Mouse (Mus musculus) T-helper 2 cell (primary cell): ENCODE data around the gene Atrip.

Experiments
- in situ Hi-C: fragments of 300-600 bp; cut with MboI, MseI; formaldehyde crosslinking; loops from one replicate; pipeline ENCODE4 v1.15.1; 2025; ENCODE audit warnings: high pct_unique_total_duplicates

Atrip gene

GRCm38 (mm10) chr9:109073661-109074573 lies at the start of gene Atrip:
Gene Atrip, minus strand, starts transcription at chr9:109074124.
- in situ Hi-C loops: loop anchor here (25.0 kb wide), 1 partner anchor 1537 kb away; the partner anchor contains the start of genes Cyb561d2, Nprl2, Tmem115 and Zmynd10

- in situ Hi-C loops: loop anchor here (5.0 kb wide), 1 partner anchor 121 kb away; no protein-coding TSS in a partner anchor
Measured at GRCm38 (mm10) chr9:109123266-109123665, 49.3 kb upstream of the Atrip start.

- in situ Hi-C loops: loop anchor here (5.0 kb wide), 1 partner anchor 120 kb away; no protein-coding TSS in a partner anchor
Measured at GRCm38 (mm10) chr9:109122553-109123085, 48.7 kb upstream of the Atrip start.

GRCm38 (mm10) chr9:109120956-109121355 lies 47.0 kb upstream of the Atrip start:
- in situ Hi-C loops: loop anchor here (5.0 kb wide), 1 partner anchor 119 kb away; no protein-coding TSS in a partner anchor

DNA sequence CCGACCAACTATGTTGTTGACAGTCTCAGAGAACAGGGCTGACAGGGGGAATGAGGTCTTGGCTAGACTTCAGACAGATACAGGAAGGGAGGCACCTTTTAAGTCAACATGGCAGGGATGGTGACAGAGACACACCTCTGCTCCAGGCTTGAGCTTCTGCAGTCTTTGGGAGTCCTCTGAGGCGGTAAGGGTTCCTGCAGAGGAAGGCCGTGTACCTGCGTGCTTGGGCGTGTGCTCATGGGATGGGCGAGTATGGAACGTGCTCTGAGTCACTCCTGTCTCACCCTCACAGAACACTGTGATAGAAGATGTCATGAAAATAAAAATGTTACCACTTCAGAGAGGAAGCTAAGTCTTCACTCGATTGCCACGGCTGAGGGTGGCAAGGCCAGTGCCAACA lies 45.6 kb upstream of the Atrip start:
- in situ Hi-C loops: no loop called here

DNA sequence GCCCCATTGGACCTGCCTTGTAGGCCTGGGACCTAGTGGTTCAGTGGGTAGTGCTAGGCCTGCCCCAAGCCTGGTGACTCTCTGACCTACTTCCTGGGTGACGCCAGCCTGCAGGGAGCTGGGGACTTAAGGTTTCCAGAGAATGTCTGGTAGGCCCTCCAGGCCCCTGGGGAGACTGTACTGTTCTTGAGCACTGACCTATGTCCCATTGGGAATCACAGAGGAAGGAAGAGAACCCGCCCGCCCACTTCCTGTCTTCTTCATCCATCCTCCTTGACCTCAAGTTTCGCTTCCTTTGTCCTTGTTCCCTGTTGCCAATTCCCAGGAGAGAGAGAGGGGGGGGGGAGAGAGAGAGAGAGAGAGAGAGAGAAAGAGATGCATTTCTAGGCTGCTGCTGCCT lies 44.2 kb upstream of the Atrip start:
- in situ Hi-C loops: no loop called here

DNA sequence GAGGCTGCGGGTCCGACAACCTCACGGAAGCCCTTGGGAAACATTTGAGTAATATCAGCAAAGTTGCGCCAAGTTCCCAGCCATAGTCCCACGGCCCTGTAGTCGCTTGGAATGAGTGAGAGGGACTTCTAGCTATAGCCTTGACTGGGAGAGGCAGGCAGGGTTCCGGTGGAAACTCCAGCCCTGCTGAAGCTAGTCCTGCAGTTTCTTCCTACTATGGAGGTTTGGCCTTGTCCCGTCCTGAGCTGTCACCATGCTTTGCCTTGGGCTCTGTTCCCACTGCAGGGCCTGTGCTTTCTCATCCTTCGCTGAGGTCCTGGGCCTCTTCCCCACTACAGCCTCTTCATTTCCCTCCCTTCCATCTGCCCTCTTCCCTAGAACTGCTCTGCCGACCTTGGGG lies 42.3 kb upstream of the Atrip start:
- in situ Hi-C loops: no loop called here

- in situ Hi-C loops: no loop called here
Measured at GRCm38 (mm10) chr9:109114871-109115270, 40.9 kb upstream of the Atrip start.

- in situ Hi-C loops: no loop called here
Measured at GRCm38 (mm10) chr9:109114276-109114675, 40.4 kb upstream of the Atrip start.

GRCm38 (mm10) chr9:109113331-109113730 lies 39.4 kb upstream of the Atrip start:
- in situ Hi-C loops: no loop called here

DNA sequence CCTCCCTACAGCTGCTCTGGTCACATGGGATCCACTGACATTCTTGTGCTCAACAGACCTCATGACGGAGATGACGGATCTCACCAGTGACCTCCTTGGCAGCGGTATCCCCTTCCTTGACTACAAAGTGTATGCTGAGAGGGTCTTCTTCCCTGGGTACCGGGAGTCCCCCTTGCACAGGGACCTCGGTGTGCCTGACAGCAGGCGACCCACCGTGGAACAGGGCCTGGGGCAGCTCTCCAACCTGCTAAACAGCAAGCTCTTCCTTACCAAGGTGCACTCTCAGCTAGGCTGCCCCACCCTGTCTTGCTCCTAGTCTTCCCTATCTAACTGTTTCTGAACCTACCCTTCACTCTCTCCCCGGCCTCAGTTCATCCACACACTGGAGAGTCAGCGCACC lies 37.7 kb upstream of the Atrip start:
- in situ Hi-C loops: no loop called here

- in situ Hi-C loops: no loop called here
Measured at GRCm38 (mm10) chr9:109111101-109111500, 37.2 kb upstream of the Atrip start.

GRCm38 (mm10) chr9:109110240-109110639 lies 36.3 kb upstream of the Atrip start:
- in situ Hi-C loops: no loop called here

DNA sequence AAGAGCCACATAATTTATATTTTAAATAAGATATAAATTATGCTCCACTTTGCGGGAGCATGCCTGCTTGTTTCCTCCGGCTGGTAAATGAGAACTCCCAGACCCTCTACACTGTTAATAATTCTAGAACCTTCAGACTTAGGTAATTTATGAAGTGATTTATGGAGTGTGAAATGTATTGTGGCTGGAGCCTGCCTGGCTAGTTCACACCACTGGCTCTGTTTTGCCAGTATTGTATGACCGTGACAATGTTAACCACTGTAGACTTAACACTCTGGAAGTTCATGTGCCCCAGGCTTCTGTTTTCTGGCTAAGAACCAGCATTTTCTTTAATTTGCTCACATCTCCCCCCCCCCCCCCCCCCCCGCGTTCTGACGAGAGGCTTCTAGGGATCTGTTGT lies 33.4 kb upstream of the Atrip start:
- in situ Hi-C loops: no loop called here

- in situ Hi-C loops: no loop called here
Measured at GRCm38 (mm10) chr9:109105648-109106047, 31.7 kb upstream of the Atrip start.

DNA sequence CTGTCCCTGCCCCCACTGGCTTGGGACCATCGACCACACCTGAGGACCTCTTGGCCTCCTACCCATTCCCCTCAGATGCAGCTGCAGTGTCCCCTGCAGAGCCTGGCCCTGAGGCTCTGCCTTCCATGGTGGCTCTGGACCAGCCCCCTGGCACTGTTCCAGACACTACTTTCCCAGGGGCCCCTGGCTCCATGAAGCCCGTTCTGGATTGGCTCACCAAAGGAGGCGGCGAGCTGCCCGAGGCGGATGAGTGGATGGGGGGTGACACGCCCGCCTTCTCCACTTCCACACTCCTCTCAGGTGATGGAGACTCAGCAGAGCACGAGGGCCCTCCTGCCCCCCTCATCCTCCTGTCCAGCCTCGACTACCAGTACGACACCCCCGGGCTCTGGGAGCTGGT lies 31.1 kb upstream of the Atrip start:
- in situ Hi-C loops: no loop called here

DNA sequence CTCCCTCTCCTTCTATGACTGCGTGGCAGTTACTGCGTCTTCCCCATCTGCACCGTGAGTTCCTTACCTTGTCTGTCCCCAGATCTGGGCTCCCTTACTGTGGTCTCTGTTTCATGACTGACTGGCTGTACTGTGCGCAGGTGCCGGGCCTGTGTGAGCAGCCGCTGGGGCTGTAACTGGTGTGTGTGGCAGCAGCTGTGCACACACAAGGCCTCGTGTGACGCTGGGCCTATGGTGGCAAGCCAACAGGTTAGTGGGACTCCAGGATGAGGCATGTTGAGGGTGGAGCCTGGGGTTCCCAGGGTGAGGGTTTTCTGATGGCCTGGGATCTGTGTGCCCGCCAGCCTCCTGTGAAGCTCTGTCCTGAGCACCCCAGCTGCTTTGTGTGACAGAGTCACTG lies 30.2 kb upstream of the Atrip start:
- in situ Hi-C loops: no loop called here

DNA sequence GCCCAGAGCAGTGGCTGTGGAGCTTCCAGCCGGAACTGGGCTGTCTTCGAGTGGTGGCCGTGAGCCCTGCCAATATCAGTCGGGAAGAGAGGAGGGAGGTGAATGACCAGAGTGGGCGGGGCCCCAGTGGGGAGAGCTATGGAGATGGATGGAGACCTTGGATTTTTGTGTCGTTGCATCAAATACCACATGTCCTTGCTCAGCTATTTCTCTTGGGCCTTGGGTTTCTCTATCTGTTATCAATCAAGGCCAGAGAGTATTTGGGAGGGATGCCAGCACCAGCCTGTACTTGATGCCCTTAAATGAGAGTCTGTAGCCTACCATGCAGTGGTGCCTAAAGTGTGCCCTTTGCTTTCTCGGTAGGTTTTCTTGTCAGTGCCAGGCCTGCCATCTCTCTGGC lies 29.3 kb upstream of the Atrip start:
- in situ Hi-C loops: no loop called here

- in situ Hi-C loops: no loop called here
Measured at GRCm38 (mm10) chr9:109102541-109102940, 28.6 kb upstream of the Atrip start.

DNA sequence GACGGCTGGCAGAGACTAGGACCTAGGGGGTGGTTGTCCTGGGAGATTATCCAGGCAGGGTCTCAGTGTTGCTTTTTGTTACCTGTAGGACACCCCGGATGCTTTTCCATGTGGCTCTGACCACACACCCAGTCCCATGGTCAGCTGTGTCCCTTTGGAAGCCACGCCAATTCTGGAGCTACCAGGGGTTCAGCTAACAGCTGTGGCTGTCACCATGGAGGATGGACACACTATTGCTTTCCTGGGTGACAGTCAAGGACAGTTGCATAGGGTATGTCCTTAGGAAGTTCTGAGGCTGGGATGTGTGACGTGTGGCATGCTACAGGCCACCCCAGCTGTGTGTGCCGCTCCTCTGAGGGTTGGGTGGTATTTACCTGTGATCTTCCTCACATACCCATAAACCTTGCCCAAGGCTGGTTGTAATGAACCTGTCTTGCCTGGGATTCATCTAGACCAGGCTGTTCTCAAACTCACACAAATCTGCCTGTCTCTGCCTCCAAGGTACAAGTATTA lies 28.1 kb upstream of the Atrip start:
- in situ Hi-C loops: no loop called here

DNA sequence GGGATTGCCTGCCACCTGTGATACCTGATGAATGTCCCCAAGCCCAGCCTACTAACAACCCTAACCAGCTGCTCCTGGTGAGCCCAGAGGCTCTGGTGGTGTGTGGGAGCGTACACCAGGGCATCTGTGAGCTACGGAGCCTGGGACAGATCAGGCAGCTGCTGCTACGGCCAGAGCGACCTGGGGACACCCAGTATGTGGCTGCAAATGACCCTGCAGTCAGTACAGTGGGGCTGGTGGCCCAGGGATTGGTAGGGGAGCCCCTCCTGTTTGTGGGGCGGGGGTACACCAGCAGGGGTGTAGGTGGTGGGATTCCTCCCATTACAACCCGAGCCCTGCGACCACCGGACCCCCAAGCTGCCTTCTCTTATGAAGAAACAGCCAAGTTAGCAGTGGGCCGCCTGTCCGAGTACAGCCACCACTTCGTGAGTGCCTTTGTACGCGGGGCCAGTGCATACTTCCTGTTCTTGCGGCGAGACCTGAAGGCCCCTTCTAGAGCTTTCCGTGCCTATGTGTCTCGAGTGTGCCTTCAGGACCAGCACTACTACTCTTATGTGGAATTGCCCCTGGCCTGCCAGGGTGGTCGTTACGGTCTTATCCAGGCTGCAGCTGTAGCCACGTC lies 26.5 kb upstream of the Atrip start:
- in situ Hi-C loops: no loop called here

DNA sequence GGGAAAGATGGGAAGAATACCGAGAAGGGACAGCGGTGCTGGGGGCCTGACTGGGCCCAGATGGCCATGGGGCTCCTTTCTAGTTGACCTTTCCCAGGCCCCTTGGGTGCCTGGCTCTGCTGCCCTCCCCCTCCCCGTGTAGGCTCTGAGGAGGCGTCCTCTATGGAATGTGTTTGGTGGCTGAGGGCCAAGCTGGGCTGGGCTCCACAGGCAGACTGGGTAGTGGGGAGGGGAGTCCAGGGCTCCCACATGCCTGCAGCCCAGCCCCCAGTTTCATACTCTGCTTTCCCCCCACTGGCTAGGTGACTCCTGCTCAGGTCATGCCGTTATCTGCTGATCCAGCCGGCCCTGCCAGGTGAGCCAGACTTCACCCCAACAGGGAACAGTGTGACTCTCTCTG lies 25.0 kb upstream of the Atrip start:
- in situ Hi-C loops: no loop called here
